Comparison of ENCODE assay signal across 12 mouse cellular contexts in the genomic region with DNA sequence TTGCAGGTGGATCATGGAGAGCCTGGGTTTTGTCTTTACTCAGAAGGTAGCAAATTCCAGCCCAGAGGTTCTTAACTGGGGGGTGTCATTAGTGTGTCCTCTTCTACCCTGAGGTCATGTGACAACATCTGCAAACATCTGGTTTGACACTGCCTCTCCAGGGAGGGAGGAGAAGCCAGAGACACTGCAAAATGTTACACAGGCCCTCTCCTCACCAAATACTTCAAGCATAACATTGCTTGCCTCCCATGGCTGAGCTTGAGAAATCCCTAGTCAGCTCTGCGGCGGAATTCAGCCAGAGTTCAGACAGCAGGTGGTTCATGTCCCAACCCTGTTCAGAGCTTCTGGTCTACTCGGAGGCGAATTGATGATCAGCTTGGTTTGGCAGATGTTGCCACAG.
A peak's percentile ranks its signal among the peaks of the same experiment; 100 is the strongest.
DNase-seq lines count a peak whose midpoint lies in the region; ATAC-seq and TF ChIP-seq lines count a peak whose summit lies in the region.
"Had no signal": no experiment of that assay in that cellular context is flagged by ENCODE, and none has a peak within 500 bp of the region (broad histone marks: within the 10 kb centered on the region; RNA-seq: fewer than 3 reads in every experiment).

No protein-coding gene starts in this region.

- no peak overlapping the region for H3K27ac ChIP-seq in limb, embryonic 14.5 days (replicated peaks; ENCODE audit: low read depth, low read length)
- H3K27ac ChIP-seq in limb, embryonic 10.5 days = no peak overlapping the region
- peak overlapping the region; percentile 18; the same call in 1 of the 2 replicates for H3K27ac ChIP-seq in stomach, embryonic 15.5 days
- H3K27ac ChIP-seq in forebrain, embryonic 13.5 days = no peak overlapping the region
- H3K27ac ChIP-seq: embryonic facial prominence, embryonic 15.5 days; macrophage had no signal

- H3K9ac ChIP-seq in limb, embryonic 14.5 days (ENCODE audit: low read depth, low read length, severe bottlenecking) = no peak overlapping the region
- H3K9ac ChIP-seq in stomach, embryonic 15.5 days = no peak overlapping the region
- H3K9ac ChIP-seq in forebrain, embryonic 13.5 days = no peak overlapping the region
- H3K9ac ChIP-seq: embryonic facial prominence, embryonic 15.5 days had no signal

- TF ChIP-seq POLR2A in limb, embryonic 14.5 days (IDR thresholded peaks at IDR 0.05; ENCODE audit: borderline replicate concordance, extremely low read depth, insufficient read depth, insufficient read length) = no peak

- WGBS in limb, embryonic 14.5 days = 80% methylated on average over 4 of the region's 4 CpGs
- 86% methylated on average over 4 of the region's 4 CpGs for WGBS in limb, embryonic 10.5 days
- 41% methylated on average over 4 of the region's 4 CpGs for WGBS in stomach, embryonic 15.5 days
- 75% methylated on average over 4 of the region's 4 CpGs for WGBS in forebrain, embryonic 13.5 days

- H3K4me3 ChIP-seq in limb, embryonic 14.5 days (replicated peaks; ENCODE audit: low read length) = no peak overlapping the region
- H3K4me3 ChIP-seq in limb, embryonic 10.5 days = no peak overlapping the region
- no peak overlapping the region for H3K4me3 ChIP-seq in stomach, embryonic 15.5 days (replicated peaks)
- H3K4me3 ChIP-seq in forebrain, embryonic 13.5 days = no peak overlapping the region
- H3K4me3 ChIP-seq: embryonic facial prominence, embryonic 15.5 days had no signal

- ATAC-seq in limb, embryonic 14.5 days (ENCODE audit: low FRiP score, low read depth) = no peak
- peak; percentile 69 for ATAC-seq in stomach, embryonic 15.5 days (ENCODE audit: insufficient read depth, low FRiP score, low read depth)
- ATAC-seq in forebrain, embryonic 13.5 days = no peak
- ATAC-seq: forebrain, embryonic 16.5 days; hindbrain, embryonic 16.5 days had no signal

- no peak overlapping the region for H3K4me2 ChIP-seq in limb, embryonic 14.5 days (replicated peaks; ENCODE audit: low read depth, low read length, severe bottlenecking)
- H3K4me2 ChIP-seq in stomach, embryonic 15.5 days = no peak overlapping the region
- H3K4me2 ChIP-seq in forebrain, embryonic 13.5 days = no peak overlapping the region
- H3K4me2 ChIP-seq: embryonic facial prominence, embryonic 15.5 days had no signal

- H3K4me1 ChIP-seq in limb, embryonic 14.5 days (ENCODE audit: control insufficient read depth, insufficient read depth, low read length) = peaks cover 9% of the 10 kb centered on the region; the same call in 1 of the 2 replicates
- peaks cover 10% of the 10 kb centered on the region; the same call in 1 of the 2 replicates for H3K4me1 ChIP-seq in limb, embryonic 10.5 days
- H3K4me1 ChIP-seq in stomach, embryonic 15.5 days = peaks cover 11% of the 10 kb centered on the region; the same call in 1 of the 2 replicates
- H3K4me1 ChIP-seq in forebrain, embryonic 13.5 days = no peaks in the 10 kb centered on the region

- peak; percentile 8 for DNase-seq in cerebellum, adult 9-11 months
- no peak for DNase-seq in cerebellum, adult 9-10 months
- DNase-seq in limb, embryonic 14.5 days (ENCODE audit: low spot score) = peak; percentile 41
- DNase-seq in limb, embryonic 10.5 days (ENCODE audit: low spot score) = no peak
- DNase-seq in layer of hippocampus, adult 8-10 months (ENCODE audit: low spot score in 2 of 2) = peak; percentile 20
- no peak for DNase-seq in retina, postnatal 1 day

- no peaks in the 10 kb centered on the region for H3K9me3 ChIP-seq in limb, embryonic 14.5 days (ENCODE audit: control insufficient read depth, low read length)
- no peaks in the 10 kb centered on the region for H3K9me3 ChIP-seq in limb, embryonic 10.5 days (replicated peaks)
- no peaks in the 10 kb centered on the region for H3K9me3 ChIP-seq in stomach, embryonic 15.5 days
- no peaks in the 10 kb centered on the region for H3K9me3 ChIP-seq in forebrain, embryonic 13.5 days (replicated peaks)
- H3K9me3 ChIP-seq: embryonic facial prominence, embryonic 15.5 days had no signal

- H3K36me3 ChIP-seq in limb, embryonic 14.5 days (ENCODE audit: control insufficient read depth, insufficient read depth, low read length) = no peaks in the 10 kb centered on the region
- no peaks in the 10 kb centered on the region for H3K36me3 ChIP-seq in limb, embryonic 10.5 days
- H3K36me3 ChIP-seq in stomach, embryonic 15.5 days = no peaks in the 10 kb centered on the region
- no peaks in the 10 kb centered on the region for H3K36me3 ChIP-seq in forebrain, embryonic 13.5 days (ENCODE audit: poor library complexity, severe bottlenecking)
- H3K36me3 ChIP-seq: embryonic facial prominence, embryonic 15.5 days had no signal

- no peaks in the 10 kb centered on the region for H3K27me3 ChIP-seq in limb, embryonic 14.5 days (ENCODE audit: control insufficient read depth, insufficient read depth, low read length)
- H3K27me3 ChIP-seq in limb, embryonic 10.5 days (ENCODE audit: low read depth, poor library complexity, severe bottlenecking) = peaks cover 89% of the 10 kb centered on the region
- no peaks in the 10 kb centered on the region for H3K27me3 ChIP-seq in stomach, embryonic 15.5 days (replicated peaks)
- H3K27me3 ChIP-seq in forebrain, embryonic 13.5 days = 0 out of 2 replicates have a peak, but pooled peaks cover 6% of the 10 kb centered on the region

Comparison
In these comparisons a context has a peak if more than half of its experiments do, and no peak if none do; other contexts are left out.
1. DNase-seq: peak in cerebellum, adult 9-11 months (single experiment), limb, embryonic 14.5 days (single experiment) and layer of hippocampus, adult 8-10 months (2 of 2); none in cerebellum, adult 9-10 months (single experiment), limb, embryonic 10.5 days (single experiment) and retina, postnatal 1 day (single experiment).